8 mouse cellular contexts compared by ENCODE assay signal in genomic region chr4:139175061-139175971, GRCm38 (mm10). TPM values are rescaled to one million over a fixed set of nuclear protein-coding genes. Genes with fewer than 3 reads are reported as not detected.
DNase-seq lines count a peak whose midpoint lies in the region; ATAC-seq and TF ChIP-seq lines count a peak whose summit lies in the region.

No protein-coding gene starts in this region.

- no peaks in the 10 kb centered on the region for H3K27me3 ChIP-seq in stomach, embryonic 14.5 days (ENCODE audit: control insufficient read depth, insufficient read depth, low read length)
- no peaks in the 10 kb centered on the region for H3K27me3 ChIP-seq in liver, embryonic 11.5 days (replicated peaks; ENCODE audit: control insufficient read depth, insufficient read depth, low read length)

- no peak overlapping the region; the same call in 1 of the 2 replicates for H3K4me2 ChIP-seq in stomach, embryonic 14.5 days (replicated peaks; ENCODE audit: low read depth, low read length)
- no peak overlapping the region for H3K4me2 ChIP-seq in liver, embryonic 11.5 days

- no peak overlapping the region for H3K4me3 ChIP-seq in lung, adult 2 months (replicated peaks; ENCODE audit: extremely low read depth, low read depth, low read length)
- H3K4me3 ChIP-seq in stomach, embryonic 14.5 days (ENCODE audit: low read depth, low read length) = no peak overlapping the region
- no peak overlapping the region for H3K4me3 ChIP-seq in liver, embryonic 11.5 days (ENCODE audit: low read depth, low read length)

- peaks cover 5% of the 10 kb centered on the region; the same call in 1 of the 2 replicates for H3K4me1 ChIP-seq in lung, adult 2 months (ENCODE audit: control insufficient read depth, insufficient read depth, low read length)
- peaks cover 17% of the 10 kb centered on the region for H3K4me1 ChIP-seq in stomach, embryonic 14.5 days (ENCODE audit: control insufficient read depth, insufficient read depth, low read length)
- H3K4me1 ChIP-seq in liver, embryonic 11.5 days (replicated peaks; ENCODE audit: control insufficient read depth, insufficient read depth, low read length) = peaks cover 13% of the 10 kb centered on the region

- H3K36me3 ChIP-seq in stomach, embryonic 14.5 days (ENCODE audit: control insufficient read depth, insufficient read depth, low read length) = no peaks in the 10 kb centered on the region
- H3K36me3 ChIP-seq in liver, embryonic 11.5 days (ENCODE audit: control insufficient read depth, insufficient read depth, low read length) = no peaks in the 10 kb centered on the region

- no peak for TF ChIP-seq POLR2A in lung, adult 2 months (IDR thresholded peaks at IDR 0.05; ENCODE audit: borderline replicate concordance, extremely low read depth, low read depth, low read length)

- no peak for ATAC-seq in stomach, embryonic 14.5 days (ENCODE audit: insufficient number of reproducible peaks, insufficient read depth, low FRiP score, low read depth)
- no peak for ATAC-seq in liver, embryonic 11.5 days (replicated peaks; ENCODE audit: low FRiP score)

- H3K9me3 ChIP-seq in stomach, embryonic 14.5 days (ENCODE audit: control insufficient read depth, low read depth, low read length) = peaks cover 4% of the 10 kb centered on the region; the same call in 1 of the 2 replicates
- peaks cover 3% of the 10 kb centered on the region; the same call in 1 of the 2 replicates for H3K9me3 ChIP-seq in liver, embryonic 11.5 days (ENCODE audit: control insufficient read depth, low read length)

- 32% methylated on average over 20 of the region's 20 CpGs for WGBS in lung, adult 2 months
- 30% methylated on average over 20 of the region's 20 CpGs for WGBS in stomach, embryonic 14.5 days
- WGBS in liver, embryonic 11.5 days = 61% methylated on average over 20 of the region's 20 CpGs

- no peak overlapping the region for H3K9ac ChIP-seq in stomach, embryonic 14.5 days (replicated peaks; ENCODE audit: low read depth, low read length)
- no peak overlapping the region for H3K9ac ChIP-seq in liver, embryonic 11.5 days (ENCODE audit: low read depth, low read length)

- DNase-seq in lung, adult 18-20 months = peak; percentile 70 to 76
- DNase-seq in lung, adult 2 months = no peak
- DNase-seq in gastrocnemius, adult 8-10 months (ENCODE audit: low spot score in 2 of 2) = peak; percentile 77 to 83
- DNase-seq in kidney, adult 9 months = peak; percentile 89
- no peak for DNase-seq in thymus, postnatal 25 days
- DNase-seq in adipocyte (ENCODE audit: low spot score) = no peak
- DNase-seq in liver, embryonic 11.5 days (ENCODE audit: low spot score) = no peak

- TF ChIP-seq CTCF in lung, adult 2 months (IDR thresholded peaks at IDR 0.05; ENCODE audit: insufficient read depth, low read length) = no peak

- peak overlapping the region; percentile 44; the same call in 1 of the 2 replicates for H3K27ac ChIP-seq in stomach, embryonic 14.5 days (ENCODE audit: low read length)
- no peak overlapping the region for H3K27ac ChIP-seq in liver, embryonic 11.5 days (ENCODE audit: low read depth, low read length)

RNA-seq across cellular contexts. Expression of gene Capzb, which starts 17.4 kb away (rescaled TPM):
- polyA plus RNA-seq in lung, adult 2 months (2012; rRNA removed) = 152 and 172 TPM in 2 replicates
- 100 to 1,000 TPM; 439 to 500 (median 472) TPM for total RNA-seq in gastrocnemius, adult 8-10 months (2022)
- 280 and 301 TPM in 2 replicates for polyA plus RNA-seq in stomach, embryonic 14.5 days (2014; fragmentation: Nextera tagmentation; extraction: Ambion mirVana)
- polyA plus RNA-seq in liver, embryonic 11.5 days (2014; fragmentation: Nextera tagmentation; extraction: Ambion mirVana) = 250 and 257 TPM in 2 replicates

RNA-seq across cellular contexts. Expression of gene Minos1, which starts 44.4 kb away (rescaled TPM):
- polyA plus RNA-seq in lung, adult 2 months (2012; rRNA removed) = 29.7 and 37.7 TPM in 2 replicates
- total RNA-seq in gastrocnemius, adult 8-10 months (2022) = 100 to 1,000 TPM; 289 to 395 (median 341) TPM
- 477 and 482 TPM in 2 replicates for polyA plus RNA-seq in stomach, embryonic 14.5 days (2014; fragmentation: Nextera tagmentation; extraction: Ambion mirVana)
- polyA plus RNA-seq in liver, embryonic 11.5 days (2014; fragmentation: Nextera tagmentation; extraction: Ambion mirVana) = 541 and 564 TPM in 2 replicates

Comparison
In these comparisons a context has a peak if more than half of its experiments do, and no peak if none do; other contexts are left out.
1. DNase-seq: peak in lung, adult 18-20 months (2 of 2), gastrocnemius, adult 8-10 months (2 of 2) and kidney, adult 9 months (single experiment); none in lung, adult 2 months (single experiment), thymus, postnatal 25 days (single experiment), adipocyte (single experiment) and liver, embryonic 11.5 days (single experiment).
2. RNA of gene Minos1, which starts 44.4 kb away (polyA plus RNA-seq): 541 to 564 TPM in liver, embryonic 11.5 days and 477 to 482 TPM in stomach, embryonic 14.5 days; 29.7 to 37.7 TPM in lung, adult 2 months; every median in the first group is over 10 times any median in the second.